Mouse (Mus musculus) urinary bladder, adult 2 months (tissue): ENCODE measurements around the gene Gm49318. TPM values are rescaled to one million over a fixed set of nuclear protein-coding genes. Genes with fewer than 3 reads are reported as not detected.

Experiments
- DNase-seq: peaks from one replicate; pipeline ENCODE4 v3.0.0; 2022; ENCODE audit warnings: low spot score
- polyA plus RNA-seq: library from polyadenylated mRNA; depleted of rRNA; stranded (reverse); fragments of >200 nt; gene quantifications from 2 replicates; pipeline ENCODE4 v1.2.3, GENCODE M21; 2012

Gene Gm49318
- polyA plus RNA-seq, 1 experiment, result not detected

DNA sequence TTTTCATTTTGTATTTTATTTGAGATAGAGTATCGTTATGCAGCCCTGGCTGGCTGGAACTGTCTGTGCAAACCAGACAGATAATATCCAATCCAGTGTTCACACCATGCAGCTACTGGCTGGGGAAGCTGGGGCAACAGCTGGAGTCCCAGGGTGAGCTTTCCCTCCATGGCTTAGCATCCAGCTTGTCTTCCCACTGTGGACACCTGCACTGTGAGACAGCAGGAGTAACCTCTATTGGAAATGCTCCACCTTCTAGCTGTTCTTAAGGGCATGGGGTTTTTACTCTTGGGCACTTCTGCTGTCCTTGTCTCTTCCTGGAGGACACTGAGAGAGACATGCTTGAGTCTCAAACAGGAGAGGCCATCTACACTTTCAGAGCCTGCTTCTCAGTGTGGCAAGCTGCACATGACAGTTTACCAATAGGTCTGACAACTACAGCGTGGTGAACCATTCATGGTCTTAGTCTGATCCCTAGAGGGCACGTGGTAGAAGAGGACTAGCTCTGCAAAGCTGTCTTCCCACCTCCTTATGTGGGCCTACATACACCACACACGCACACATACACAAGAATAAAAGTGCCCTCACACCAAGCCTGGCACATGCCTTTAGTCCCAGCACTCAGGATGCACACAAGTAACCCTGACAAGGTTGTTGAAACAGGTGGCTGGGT is 1.0 kb downstream of the Gm49318 start:
- no peak for DNase-seq

GRCm38 (mm10) chr9:22067195-22067594 is 3.9 kb downstream of the Gm49318 start:
- no peak for DNase-seq

DNA sequence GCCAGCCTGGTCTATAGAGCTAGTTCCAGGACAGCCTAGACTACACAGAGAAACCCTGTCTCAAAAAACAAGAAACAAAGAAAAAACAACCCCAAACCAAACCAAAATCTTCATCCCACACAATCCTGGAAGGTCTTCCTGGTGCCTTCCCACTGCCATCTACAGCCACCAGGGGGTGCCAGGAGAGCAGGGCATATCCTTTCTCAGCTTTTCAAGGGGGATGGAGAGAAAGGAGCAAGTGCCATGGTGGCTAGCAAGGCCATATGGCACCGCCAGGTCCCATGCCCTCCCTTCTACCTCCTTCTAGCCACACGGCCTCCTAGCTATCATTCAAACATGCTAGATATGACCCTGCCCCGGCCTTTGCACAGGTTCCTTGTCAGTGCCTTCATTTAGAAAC is 4.6 kb downstream of the Gm49318 start:
- no peak for DNase-seq

DNA sequence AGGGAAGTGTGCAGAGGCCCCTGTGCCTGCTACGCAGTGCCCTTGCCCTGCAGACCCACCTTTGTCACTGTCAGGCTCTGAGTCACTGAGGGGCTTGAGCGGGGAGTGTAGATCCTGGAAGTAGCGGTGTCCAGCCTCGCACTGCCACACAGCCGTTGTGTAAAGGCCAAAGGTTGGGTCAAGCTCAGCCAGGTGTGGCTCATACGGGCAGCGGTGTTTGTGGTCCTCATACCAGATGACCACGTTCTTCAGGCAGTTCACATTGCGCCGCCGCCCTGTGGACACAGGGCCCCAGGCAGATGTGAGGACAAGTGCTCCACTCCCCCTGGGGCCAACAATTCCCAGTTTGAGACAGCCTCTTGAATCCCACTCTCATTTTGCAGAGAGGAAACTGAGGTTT is 5.4 kb downstream of the Gm49318 start:
- DNase-seq, result no peak

GRCm38 (mm10) chr9:22064341-22064740 is 6.7 kb downstream of the Gm49318 start:
- DNase-seq, result no peak

DNA sequence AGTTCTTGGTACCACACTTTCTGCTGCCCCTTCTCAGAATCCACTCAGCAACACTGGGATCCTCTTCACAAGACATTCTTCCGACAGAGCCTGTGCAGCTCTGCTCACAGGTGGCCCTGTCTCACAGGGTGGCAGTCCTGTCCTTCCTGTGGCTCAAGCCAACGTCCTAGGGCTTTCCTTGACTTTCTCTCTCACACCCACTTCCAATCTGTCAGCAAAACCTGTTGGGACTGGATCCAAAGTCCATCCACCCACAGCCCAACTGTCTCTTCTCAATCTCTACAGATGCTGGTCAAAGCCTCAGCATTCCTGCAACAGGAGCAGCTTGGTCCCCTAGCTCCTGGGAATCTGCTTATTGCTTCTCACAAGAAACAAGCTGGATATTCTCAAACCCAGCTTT is 9.7 kb downstream of the Gm49318 start:
- no peak for DNase-seq

GRCm38 (mm10) chr9:22058011-22058424 is 13.0 kb downstream of the Gm49318 start:
- DNase-seq, result no peak

DNA sequence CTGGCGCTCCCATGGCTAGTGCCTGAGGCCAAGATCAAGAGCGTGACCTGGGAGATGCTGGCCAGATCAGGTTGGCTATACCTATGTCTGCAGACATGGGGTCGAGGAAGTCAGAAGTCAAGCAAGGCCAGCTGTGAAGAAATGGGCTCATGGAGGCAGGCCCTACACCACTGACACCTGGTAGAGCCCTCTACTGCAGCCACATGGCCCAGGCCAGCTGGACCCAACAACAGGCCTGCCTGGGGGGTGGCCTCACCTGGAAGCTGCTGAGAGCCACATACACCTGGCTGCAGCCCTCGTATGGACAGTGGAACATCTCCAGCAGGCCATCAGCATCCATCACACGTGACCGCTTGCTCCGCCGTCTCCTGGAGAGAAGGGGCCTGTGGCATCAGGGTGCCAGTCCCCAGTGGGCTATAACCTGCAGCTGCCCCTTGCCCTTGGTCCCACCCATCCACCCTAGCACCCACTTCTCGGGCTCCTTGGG is 14.0 kb downstream of the Gm49318 start:
- DNase-seq, result no peak

DNA sequence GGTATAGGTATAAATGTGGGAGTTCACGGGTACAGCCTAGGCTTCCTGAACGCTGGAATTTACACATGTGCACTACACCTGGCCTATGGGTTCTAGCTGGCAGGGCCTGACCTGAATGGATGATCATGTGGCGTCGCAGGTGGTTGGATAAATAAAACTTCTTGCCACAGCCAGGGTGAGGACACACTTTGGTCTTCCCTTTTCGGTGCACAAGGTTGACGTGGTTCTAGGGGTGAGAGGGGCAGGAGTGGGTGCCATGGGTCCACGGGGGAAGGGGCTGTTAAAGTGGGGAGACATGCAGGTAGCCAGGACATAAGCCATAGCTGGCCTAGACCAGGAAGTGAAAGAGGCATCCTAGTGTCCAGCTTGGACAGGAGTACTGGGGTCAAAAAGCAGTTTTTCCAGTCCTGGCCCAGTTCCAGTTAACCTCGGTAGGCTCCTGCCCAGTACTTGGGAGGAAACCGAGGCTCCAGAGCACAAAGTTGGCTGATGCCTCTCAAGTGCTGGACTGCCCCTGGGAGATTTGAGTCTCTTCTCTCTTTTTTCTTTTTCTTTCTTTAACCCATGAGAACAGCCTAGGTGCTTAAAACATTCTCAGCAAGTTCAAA is 14.7 kb downstream of the Gm49318 start:
- no peak for DNase-seq

DNA sequence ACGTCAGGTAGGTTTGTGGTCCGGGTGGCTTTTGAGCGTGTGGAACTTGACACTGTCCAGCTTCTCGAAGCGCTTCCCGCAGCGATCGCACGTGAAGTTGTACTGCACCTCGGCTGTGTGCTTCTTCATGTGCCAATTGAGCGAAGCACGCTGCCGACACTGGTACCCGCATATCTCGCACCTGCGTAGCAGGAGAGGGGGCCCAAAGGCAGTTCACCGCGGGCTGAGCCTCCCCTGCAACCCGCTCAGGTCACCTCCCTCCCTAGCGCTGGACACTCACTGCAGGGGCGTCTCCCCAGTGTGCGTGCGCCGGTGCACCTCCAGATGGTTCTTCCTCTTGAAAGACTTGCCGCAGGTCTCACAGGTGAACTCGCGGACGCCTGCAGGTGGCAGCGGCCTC is 15.3 kb downstream of the Gm49318 start:
- DNase-seq, result no peak

DNA sequence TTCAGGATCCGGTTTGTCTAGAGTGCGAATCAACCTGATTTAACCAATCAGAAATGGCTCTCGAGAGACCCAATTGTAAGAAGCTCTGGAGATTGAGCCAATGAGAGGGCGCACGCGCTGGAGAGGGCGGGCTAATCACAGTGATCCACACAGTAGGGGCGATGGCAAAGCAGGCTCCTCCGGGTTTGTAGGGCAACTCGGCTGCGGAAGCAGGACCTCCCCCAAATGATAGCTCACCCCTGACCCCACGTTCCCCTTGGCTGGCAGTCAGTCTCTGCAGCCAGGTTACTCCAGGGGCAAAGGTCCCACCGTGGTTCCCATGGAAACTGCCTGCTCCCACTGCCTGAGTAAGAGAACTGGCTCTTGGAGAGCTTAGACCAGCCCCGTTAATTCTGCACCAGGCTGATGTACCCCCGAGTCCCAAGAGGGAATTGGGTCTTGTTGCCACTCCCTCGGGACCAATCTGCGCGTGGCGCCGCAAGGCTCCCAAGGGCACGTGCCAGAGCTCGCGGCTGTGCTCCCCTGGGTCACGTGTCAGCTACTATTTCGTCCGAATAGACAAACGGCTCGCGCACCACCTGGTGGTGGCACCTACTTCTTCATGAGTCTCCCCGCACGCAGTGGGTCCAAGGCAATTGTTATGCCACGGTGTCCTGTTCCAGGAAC is 16.5 kb downstream of the Gm49318 start:
- DNase-seq, result no peak

DNA sequence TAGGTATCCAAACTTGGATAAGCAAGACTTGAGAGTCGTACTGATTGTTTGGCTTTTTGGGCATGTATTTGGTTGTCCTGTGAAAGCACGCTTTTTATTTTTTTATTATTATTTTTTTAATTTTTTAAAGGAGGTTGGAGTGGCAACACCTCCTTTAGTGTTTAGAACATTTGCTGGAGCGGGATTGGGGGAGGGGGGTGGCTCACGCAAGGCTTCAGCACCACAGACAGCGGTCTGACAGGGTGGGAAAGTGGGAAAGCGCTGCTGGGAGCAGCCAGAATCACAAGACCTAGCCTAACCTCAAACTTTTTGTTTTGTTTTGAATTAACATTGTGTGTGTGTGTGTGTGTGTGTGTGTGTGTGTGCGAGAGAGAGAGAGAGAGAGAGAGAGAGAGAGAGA is 17.4 kb downstream of the Gm49318 start:
- DNase-seq, result no peak

DNA sequence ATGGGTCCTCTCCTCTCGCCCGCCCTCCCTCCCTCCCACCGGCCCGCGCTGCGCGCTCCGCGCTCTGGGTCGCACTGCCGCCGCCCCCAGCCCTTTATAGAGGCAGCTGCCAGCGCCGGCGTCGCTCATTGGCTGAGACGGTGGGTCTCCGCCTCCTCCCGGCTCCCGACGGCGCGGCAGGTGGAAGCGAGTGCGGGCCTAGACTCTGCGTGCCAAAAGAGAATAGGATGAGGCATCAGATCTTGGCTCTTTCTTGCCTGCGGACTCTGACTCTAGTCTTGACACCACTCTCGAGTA is 19.2 kb downstream of the Gm49318 start, which contains the start of gene Elavl3:
Elavl3 (minus strand) TSS at position 66 of the 297 bp plus-strand sequence.
- no peak for DNase-seq

DNA sequence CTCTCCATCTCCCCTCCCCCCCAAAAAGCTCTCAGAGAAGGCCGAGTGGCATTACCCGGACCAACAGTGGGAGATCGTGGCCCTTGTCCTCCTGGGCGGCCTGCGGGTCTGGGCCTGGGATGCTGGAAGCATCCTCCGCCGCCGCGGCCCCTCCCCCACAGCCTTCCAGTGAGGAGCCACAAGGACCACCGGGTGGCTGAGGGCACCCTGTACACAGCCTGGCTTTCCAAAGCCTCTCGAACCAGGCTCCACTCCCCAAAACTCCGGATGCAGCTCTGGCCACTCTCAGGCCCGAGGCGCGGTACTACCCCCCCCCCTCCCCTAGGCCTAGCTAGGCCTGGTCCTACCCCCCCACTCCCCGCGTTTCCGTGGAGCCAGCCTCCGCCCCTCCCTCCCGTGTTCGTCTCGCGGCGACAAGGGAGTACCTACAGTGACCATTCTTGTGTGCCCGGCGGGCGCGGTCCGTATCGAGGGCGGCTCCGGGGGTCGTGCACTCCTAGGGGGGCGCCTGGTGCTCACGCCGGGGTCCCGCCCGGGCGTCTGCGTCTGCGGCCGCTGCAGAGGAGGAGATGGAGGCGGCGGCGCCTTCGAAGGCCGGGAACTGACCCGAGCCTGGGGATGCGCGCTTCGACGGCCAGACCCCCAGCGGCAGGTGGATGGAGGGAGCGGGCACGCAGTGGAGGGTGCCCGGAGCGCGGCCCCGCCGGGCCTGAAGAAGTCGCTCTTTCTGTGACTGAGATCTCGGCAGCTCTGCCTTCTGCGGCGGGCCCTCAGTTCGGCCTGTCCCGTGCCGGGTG is 19.7 kb downstream of the Gm49318 start:
- DNase-seq, result no peak

DNA sequence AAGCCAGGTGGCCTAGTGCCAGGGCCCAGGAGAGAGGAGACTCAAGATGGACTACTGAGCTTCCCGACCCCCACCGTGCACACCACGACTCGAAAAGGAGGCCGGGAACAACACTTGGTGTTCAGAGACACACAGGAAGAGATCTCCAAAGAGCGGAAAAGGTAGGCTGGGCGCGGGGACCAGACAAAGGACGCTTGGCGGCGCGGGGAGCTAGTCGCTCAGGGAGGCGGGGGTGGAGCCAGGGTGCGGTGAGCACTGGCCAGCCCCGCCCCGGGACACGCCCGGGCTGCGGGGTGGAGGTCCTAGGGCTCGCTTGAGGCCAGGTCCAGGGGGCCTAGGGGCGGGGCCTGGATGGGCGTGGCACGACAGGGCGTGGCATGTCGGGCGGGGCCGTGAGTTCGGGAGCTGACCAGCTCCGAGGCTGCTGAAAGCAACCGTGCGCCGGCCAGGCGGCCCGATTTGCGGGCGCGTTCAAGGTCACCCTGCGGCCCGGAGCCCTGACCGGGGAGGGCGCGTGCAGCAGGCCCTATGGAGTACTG is 20.6 kb downstream of the Gm49318 start:
- DNase-seq, result no peak

DNA sequence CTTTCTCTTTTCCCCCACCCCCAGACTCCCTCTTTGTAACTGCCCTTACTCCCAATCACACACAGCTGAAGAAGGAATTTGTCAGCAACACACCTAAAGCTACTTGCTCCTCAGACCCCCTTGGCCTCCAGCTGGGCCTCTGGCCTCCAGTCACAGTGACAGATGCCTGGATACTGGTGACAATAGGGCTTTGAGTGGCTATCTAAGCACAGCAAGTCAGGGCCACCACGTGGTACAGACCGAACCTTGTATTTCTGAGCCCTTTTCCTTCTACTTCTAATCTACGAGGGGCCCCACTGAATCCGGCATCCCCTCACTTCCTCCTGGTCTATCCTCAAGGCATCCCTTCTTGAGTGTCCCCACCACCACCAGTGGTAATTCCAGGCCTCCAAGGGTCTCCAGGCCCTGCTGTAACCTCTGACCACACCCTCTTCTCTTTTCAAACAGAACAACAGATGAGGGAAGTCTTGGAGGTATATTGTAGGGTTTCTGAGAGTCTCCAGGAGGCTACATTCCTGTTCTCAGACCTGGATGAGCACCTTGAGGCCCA is 21.3 kb downstream of the Gm49318 start:
- DNase-seq, result no peak

- DNase-seq, result no peak
These were observed 21.7 kb downstream of the Gm49318 start for GRCm38 (mm10) chr9:22049315-22049714.

DNA sequence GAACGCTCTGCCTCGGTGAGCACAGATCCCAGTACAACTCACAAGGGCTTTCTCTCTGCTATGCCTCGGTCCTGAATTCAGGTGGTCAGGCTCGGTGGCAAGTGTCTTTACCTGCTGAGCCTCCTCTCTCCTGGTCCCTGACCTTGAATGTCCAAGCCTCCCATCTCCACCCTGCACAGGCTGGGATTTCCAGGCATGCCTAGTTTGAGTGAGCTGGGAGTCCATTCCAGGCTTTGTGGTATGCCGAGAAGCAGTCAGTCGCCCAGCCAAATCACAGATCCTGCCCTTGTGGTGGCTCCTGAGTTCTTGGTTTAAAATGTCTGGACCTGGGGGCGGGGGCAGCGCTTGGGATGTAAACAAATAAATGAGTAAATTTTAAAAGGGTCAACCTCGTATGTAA is 23.7 kb downstream of the Gm49318 start:
- no peak for DNase-seq

- no peak for DNase-seq
These were observed 29.2 kb downstream of the Gm49318 start for GRCm38 (mm10) chr9:22041832-22042231.

- DNase-seq, result no peak
These were observed 33.2 kb downstream of the Gm49318 start for GRCm38 (mm10) chr9:22037826-22038225.

GRCm38 (mm10) chr9:22035300-22036044 is 35.6 kb downstream of the Gm49318 start:
- no peak for DNase-seq
